In the genomic region with DNA sequence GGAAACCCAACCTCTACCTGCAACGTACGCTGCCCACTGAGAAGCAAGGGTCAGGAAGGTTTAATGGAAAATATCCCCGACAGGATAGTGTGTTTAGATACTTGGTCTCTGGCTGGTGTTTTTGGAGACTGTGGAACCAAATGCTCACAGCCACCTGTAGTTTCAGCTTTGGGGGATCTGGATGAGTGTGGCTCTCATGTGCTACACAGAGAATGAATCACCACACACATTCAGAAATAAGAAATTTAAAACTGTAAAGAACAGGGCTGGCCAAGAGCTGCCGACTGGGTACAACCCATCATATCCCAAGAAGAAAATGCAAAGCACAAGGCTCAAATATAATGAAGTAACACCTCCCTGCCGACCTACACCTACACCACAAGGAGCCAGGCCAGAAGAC, we compare ENCODE assay signal across 8 mouse cellular contexts.
"Had no signal": no experiment of that assay in that cellular context is flagged by ENCODE, and none has a peak within 500 bp of the region (broad histone marks: within the 10 kb centered on the region; RNA-seq: fewer than 3 reads in every experiment).

No protein-coding gene starts in this region.

- H3K9me3 ChIP-seq: limb, embryonic 10.5 days; liver, embryonic 15.5 days; midbrain, embryonic 13.5 days had no signal

- H3K27me3 ChIP-seq: liver, embryonic 15.5 days; midbrain, embryonic 13.5 days had no signal

- H3K4me2 ChIP-seq: liver, embryonic 11.5 days; liver, embryonic 15.5 days; midbrain, embryonic 13.5 days had no signal

- H3K4me3 ChIP-seq: limb, embryonic 10.5 days; liver, embryonic 15.5 days; midbrain, embryonic 13.5 days had no signal

- H3K27ac ChIP-seq: liver, embryonic 15.5 days; midbrain, embryonic 13.5 days had no signal

- ATAC-seq: midbrain, embryonic 13.5 days had no signal

- H3K9ac ChIP-seq: liver, embryonic 15.5 days; midbrain, embryonic 13.5 days had no signal

- DNase-seq: lung, adult 2 months; lung, postnatal 14 days; right cerebral cortex, postnatal 14 days; thymus, postnatal 4 days had no signal
